Mouse (Mus musculus) adrenal gland, adult 10 weeks (tissue): Measurements from ENCODE around the gene Gm3139. TPM values are rescaled to one million over a fixed set of nuclear protein-coding genes. Genes with fewer than 3 reads are reported as not detected.

Experiments
- polyA plus RNA-seq: library from polyadenylated mRNA; stranded (reverse); fragments of 350-450 nt; fragmentation: Illumina TruSeq; extraction: RNeasy Lipid Tissue Mini Kit (QIAGEN cat#74804); gene quantifications from one replicate; pipeline ENCODE4 v1.2.3, GENCODE M21; 2014; ENCODE audit warnings: low read depth, low replicate concordance

Gm3139 gene
- polyA plus RNA-seq, result not detected

GRCm38 (mm10) chr5:94525987-94526386, at the start of gene Gm3139:
Gene Gm3139 (plus strand): TSS chr5:94526287.

Other genes starting within 250 kb of the Gm3139 start
- gene A430089I19Rik, start 219.5 kb upstream of the Gm3139 start, polyA plus RNA-seq, result not detected
- gene Gm6502, start 211.9 kb upstream of the Gm3139 start, polyA plus RNA-seq, result not detected
- gene AA792892, start 186.5 kb upstream of the Gm3139 start, polyA plus RNA-seq, result not detected
- not detected for gene Gm7682, start 80.5 kb upstream of the Gm3139 start, polyA plus RNA-seq
- gene Gm3147, start 90.1 kb downstream of the Gm3139 start, polyA plus RNA-seq, result not detected
- not detected for gene Gm6509, start 97.7 kb downstream of the Gm3139 start, polyA plus RNA-seq
- not detected for gene Gm6205, start 122.1 kb downstream of the Gm3139 start, polyA plus RNA-seq